Mouse (Mus musculus) forebrain, embryonic 12.5 days (tissue): ENCODE results near the gene Cela3a. TPM values are rescaled to one million over a fixed set of nuclear protein-coding genes. Genes with fewer than 3 reads are reported as not detected.
"Not testable (repeated sequence)": the region's sequence is repeated elsewhere in the genome, so short reads cannot be mapped to it uniquely, and the experiment has no call there.

Experiments
- ATAC-seq: fragments of 200-750 bp; cut with Nextera tagmentation; 2 replicates; pipeline ENCODE4 v1.8.0; 2017; ENCODE audit warnings: moderate TSS enrichment; ENCODE audit not compliant: low FRiP score
- H3K27ac ChIP-seq: fragments of 300-500 bp; sonication (generic); 2 replicates; pipeline ENCODE4 v1.5.1; 2016; ENCODE audit warnings: mild to moderate bottlenecking
- H3K27me3 ChIP-seq: fragments of 300-500 bp; sonication (generic); 2 replicates; pipeline ENCODE4 v1.6.1; 2016; ENCODE audit warnings: mild to moderate bottlenecking
- H3K36me3 ChIP-seq: fragments of 300-500 bp; sonication (generic); replicated peaks from 2 replicates; pipeline ENCODE4 v1.6.1; 2016; ENCODE audit warnings: mild to moderate bottlenecking
- H3K4me1 ChIP-seq: fragments of 300-500 bp; sonication (generic); 2 replicates; pipeline ENCODE4 v1.6.1; 2016
- H3K4me2 ChIP-seq: fragments of 300-500 bp; sonication (generic); 2 replicates; pipeline ENCODE4 v1.6.1; 2016; ENCODE audit warnings: mild to moderate bottlenecking, moderate library complexity
- H3K4me3 ChIP-seq: fragments of 300-500 bp; sonication (generic); replicated peaks from 2 replicates; pipeline ENCODE4 v1.5.1; 2016; ENCODE audit warnings: mild to moderate bottlenecking
- H3K9ac ChIP-seq: fragments of 300-500 bp; sonication (generic); 2 replicates; pipeline ENCODE4 v1.6.1; 2016; ENCODE audit warnings: mild to moderate bottlenecking
- H3K9me3 ChIP-seq: fragments of 300-500 bp; sonication (generic); 2 replicates; pipeline ENCODE4 v1.6.1; 2016
- WGBS: fragments of 180-500 bp; shearing (Covaris S2); methylation state at CpG from one replicate; pipeline ENCODE4 v1.1.7; 2016; 5-methylcytosine and 5-hydroxymethylcytosine counted together
- polyA plus RNA-seq: library from polyadenylated mRNA; unstranded; fragments of >200 nt; fragmentation: Nextera tagmentation; extraction: Ambion mirVana; gene quantifications from 2 replicates; pipeline ENCODE4 v1.2.1, GENCODE M21; 2016

Cela3a gene
- polyA plus RNA-seq, 1 experiment from 2014 or later: not detected

DNA sequence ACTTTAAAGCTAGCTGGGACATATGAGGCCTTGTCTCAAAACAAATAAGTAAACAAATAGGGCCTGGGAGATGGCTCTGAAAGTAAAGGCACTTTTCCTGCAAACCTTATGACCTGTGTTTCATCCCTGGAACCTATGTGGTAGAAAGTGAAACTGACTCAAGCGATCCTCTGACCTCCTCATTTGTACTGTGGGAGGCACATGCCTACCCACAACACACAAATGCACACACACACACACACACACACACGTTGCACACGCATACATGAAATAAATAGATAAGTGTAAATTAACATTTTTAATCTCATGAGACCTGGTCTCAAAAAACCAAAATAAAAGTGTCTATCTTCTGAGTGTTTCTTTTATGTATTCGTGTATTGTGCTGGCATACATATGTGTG lies 36.3 kb upstream of the Cela3a start:
- Histone ChIP-seq H3K9ac (no peak overlapping the region), H3K27ac (no peak overlapping the region), H3K4me3 (no peak overlapping the region), H3K4me1 (peaks cover 10% of the 10 kb centered on the region), H3K9me3 (no peaks in the 10 kb centered on the region), H3K4me2 (no peak overlapping the region), H3K36me3 (no peaks in the 10 kb centered on the region), H3K27me3 (no peaks in the 10 kb centered on the region)
- no peak for ATAC-seq
- 91% methylated on average over 4 of the region's 4 CpGs for WGBS

DNA sequence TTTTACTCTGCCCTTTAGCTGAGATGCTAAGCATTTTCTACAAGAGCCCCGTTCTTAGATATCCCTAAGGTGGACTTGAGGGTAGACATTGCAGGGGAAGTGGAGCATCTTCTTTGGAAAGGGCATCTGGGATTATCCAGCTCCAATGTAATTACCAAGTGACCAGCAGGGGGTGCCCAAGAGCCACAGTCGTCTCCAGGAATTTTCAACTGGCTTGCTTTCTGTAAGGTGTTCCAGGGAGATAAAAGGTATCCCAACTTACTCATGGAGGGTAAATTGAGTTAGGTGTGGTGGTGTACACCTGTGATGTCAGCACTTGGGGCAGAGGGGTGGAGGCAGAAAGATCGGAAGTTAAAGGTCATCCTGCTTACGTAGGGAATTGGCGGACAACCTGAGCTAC lies 34.0 kb upstream of the Cela3a start:
- ATAC-seq: no peak
- H3K4me3 ChIP-seq: no peak overlapping the region
- no peak overlapping the region for H3K27ac ChIP-seq
- no peaks in the 10 kb centered on the region for H3K27me3 ChIP-seq
- no peak overlapping the region for H3K4me2 ChIP-seq
- H3K36me3 ChIP-seq: no peaks in the 10 kb centered on the region
- WGBS: 34% methylated on average over 5 of the region's 5 CpGs
- peaks cover 8% of the 10 kb centered on the region for H3K4me1 ChIP-seq
- H3K9ac ChIP-seq: no peak overlapping the region
- H3K9me3 ChIP-seq: no peaks in the 10 kb centered on the region

DNA sequence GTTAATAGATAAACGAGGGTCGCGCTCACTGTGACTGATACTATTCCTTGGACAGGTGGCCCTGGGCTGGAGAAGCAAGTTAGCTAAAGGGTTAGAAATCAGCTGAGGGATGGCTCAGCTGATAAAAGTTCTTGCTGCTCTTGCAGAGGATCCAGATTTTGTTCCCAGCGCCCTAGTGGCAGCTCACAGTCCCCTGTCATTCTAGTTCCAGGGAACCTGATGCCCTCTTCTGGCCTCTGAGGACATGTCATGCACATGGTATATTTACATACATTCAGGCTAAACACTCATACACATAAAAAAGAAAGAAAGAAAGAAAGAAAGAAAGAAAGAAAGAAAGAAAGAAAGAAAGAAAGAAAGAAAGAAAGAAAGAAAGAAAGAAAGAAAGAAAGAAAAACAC lies 31.7 kb upstream of the Cela3a start:
- no peak for ATAC-seq
- Histone ChIP-seq H3K9ac (no peak overlapping the region), H3K36me3 (no peaks in the 10 kb centered on the region), H3K27me3 (no peaks in the 10 kb centered on the region), H3K27ac (no peak overlapping the region), H3K9me3 (no peaks in the 10 kb centered on the region), H3K4me3 (no peak overlapping the region), H3K4me1 (no peaks in the 10 kb centered on the region), H3K4me2 (no peak overlapping the region)
- 86% methylated on average over 4 of the region's 4 CpGs for WGBS

DNA sequence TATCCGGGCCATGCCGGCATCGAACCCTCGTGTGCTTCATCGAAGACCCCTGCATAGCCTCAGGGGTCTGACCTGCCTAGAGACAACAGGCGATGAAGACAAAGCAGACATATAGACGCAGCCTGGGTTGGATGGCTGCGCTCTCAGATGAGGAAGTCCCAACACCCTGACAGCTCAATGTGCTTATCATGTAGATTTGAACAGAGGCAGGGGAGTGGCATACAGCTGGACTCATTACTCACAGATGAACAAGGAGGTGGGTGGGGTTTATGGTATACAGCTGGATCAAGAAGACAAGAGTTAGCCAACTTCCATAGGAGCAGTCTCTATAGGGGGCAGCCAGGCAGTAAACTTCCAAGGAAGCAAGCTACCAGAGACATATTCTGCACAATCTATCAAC lies 29.3 kb upstream of the Cela3a start:
- H3K36me3 ChIP-seq: no peaks in the 10 kb centered on the region
- no peak overlapping the region for H3K27ac ChIP-seq
- H3K4me3 ChIP-seq: no peak overlapping the region
- 88% methylated on average over 8 of the region's 8 CpGs for WGBS
- no peaks in the 10 kb centered on the region for H3K4me1 ChIP-seq
- H3K4me2 ChIP-seq: no peak overlapping the region
- H3K27me3 ChIP-seq: no peaks in the 10 kb centered on the region
- H3K9me3 ChIP-seq: no peaks in the 10 kb centered on the region
- ATAC-seq: no peak
- no peak overlapping the region for H3K9ac ChIP-seq

DNA sequence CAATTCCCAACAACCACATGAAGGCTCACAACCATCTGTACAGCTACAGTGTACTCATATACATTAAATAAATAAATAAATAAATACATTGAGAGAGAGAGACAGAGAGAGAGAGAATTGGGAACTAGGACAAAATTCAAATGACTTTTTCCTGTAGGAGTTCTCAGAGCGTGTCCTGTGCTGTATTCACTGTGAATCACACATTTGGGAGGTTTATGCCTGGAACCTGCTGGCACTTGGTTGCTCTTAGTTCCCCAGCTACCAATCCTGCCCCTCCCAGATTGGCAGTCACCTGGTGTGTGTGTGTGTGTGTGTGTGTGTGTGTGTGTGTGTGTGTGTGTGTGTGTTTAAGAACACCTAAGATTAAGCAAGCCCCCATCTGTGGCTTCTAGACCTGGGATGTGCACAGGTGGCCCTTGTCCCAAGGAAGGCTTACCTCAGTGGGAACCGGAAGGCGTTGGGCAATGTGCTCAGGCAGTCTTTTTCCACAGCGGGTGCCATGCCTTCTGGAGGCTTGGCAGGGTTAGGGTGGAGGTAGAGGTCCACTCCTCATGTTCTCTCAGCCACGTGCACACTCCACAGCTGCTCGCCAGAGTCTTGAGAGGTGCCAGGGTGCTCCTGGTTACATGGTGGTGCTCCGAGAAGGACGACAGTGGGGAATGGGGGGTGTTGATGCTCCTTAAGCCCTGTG lies 27.5 kb upstream of the Cela3a start:
- Histone ChIP-seq H3K27me3 (no peaks in the 10 kb centered on the region), H3K4me3 (no peak overlapping the region), H3K27ac (no peak overlapping the region), H3K9me3 (no peaks in the 10 kb centered on the region), H3K4me1 (no peaks in the 10 kb centered on the region), H3K9ac (no peak overlapping the region), H3K4me2 (no peak overlapping the region), H3K36me3 (no peaks in the 10 kb centered on the region)
- ATAC-seq: no peak
- 83% methylated on average over 8 of the region's 8 CpGs for WGBS

DNA sequence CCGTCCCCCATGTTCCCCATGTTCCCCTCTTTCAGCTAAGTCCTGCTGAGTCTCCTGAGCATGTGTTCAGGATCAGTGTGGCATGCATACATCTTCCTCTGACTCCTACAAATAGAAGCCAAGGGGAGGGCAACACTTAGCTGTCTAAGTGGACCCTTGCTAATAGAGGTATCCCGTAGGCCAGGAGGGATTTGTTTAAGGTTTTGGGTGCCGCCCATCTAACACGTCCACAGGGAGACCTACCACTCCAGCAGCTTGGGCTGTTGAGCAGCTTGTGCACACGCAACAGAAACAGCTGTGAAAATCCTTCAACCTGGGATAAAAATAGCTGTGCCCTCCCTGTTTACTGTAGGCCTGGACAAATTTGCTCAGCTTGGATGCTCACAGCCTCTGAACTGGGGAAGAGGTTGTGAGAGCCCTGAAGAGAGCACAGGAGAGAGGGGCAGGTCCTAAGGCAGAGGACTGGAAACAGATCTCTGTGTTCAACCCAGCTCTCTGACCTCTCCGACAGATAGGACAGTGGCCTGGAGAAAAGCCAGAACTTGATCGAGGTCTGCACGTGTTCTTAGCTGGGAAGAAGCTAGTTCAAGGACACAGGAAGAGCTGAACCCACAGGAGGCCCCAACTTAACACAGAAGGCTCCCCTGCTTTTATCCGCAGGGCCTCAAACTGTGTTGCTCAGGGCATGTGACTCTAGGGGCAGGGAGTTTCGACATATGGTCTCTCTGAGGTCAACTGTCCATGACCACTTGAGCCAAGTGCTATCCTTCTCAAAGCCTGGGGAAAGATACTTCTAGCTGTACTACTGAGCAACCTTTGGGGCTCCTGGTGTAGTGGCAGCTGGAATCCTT lies 23.3 kb upstream of the Cela3a start:
- 86% methylated on average over 10 of the region's 10 CpGs for WGBS
- H3K4me2 ChIP-seq, H3K9me3 ChIP-seq, H3K36me3 ChIP-seq, H3K9ac ChIP-seq, H3K27me3 ChIP-seq, ATAC-seq, H3K27ac ChIP-seq, H3K4me3 ChIP-seq, H3K4me1 ChIP-seq: not testable (repeated sequence)

DNA sequence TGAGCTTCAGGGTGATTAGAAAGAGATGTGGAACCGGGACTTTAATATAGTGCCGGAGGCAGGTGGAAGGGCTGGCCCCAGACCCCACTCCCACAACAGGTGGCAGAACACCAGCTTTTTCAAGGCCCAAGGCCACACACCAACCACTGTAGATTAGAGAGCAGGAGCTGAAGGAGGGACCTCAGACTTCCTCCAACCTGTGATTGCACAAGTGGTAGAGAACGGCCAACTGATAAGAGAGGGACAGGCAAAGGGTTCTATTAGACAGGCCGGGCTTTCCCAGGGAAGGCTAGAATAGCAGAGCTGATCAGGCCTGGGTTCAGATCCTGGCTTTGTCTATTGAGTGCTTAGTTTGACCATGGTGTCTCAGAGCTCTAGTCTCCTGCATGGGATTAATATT lies 20.9 kb upstream of the Cela3a start, which contains the start of gene Cela3b:
Gene Cela3b (minus strand): TSS at position 39 of the 400 bp plus-strand sequence.
- ATAC-seq: no peak
- no peak within 1 kb of the TSS for H3K4me3 ChIP-seq
- H3K27me3 ChIP-seq: no peaks in the 10 kb centered on the region
- whole genome bisulfite sequencing: 98% methylated on average over 4 of the region's 4 CpGs
- no peaks in the 10 kb centered on the region for H3K9me3 ChIP-seq
- H3K36me3 ChIP-seq: no peaks in the 10 kb centered on the region
- H3K4me1 ChIP-seq: no peaks in the 10 kb centered on the region
- no peak within 1 kb of the TSS for H3K27ac ChIP-seq
- no peak within 1 kb of the TSS for H3K9ac ChIP-seq
- H3K4me2 ChIP-seq: no peak within 1 kb of the TSS

DNA sequence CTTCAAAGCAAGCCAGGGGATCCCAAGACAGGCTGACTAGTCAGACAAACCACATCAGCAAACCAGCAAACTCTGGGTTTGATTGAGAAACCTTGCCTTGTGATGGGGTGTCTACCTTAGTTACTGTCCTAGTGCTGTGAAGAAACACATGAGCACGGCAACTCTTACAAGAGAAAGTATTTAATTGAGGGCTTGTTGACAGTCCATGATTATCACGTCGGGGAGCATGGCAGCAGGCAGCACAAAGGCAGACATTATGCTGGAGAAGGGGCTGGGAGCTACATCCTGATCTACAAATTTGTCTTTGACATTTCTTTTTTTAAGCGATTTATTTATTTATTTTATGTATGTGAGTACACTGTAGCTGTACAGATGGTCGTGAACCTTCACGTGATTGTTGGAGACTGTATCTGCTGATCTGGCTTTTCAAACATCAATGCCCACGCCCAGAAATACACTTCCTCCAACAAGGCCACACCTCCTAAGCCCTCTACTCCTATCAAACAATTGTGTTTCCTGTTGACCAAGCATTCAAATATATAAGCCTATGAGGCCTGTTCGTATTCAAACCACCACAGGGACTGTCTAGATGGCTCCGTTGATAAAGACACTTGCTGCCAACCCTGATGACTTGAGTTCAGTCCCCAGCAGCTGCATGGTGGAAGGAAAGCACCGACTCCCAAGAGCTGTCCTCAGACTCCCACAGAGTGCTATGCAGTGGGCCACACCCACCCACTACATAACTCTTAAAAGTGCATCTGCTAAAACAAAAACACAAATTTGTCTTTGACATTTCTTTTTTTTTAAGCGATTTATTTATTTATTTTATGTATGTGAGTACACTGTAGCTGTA lies 8.3 kb upstream of the Cela3a start:
- no peaks in the 10 kb centered on the region for H3K4me1 ChIP-seq
- no peak for ATAC-seq
- H3K9ac ChIP-seq: no peak overlapping the region
- H3K4me2 ChIP-seq: no peak overlapping the region
- H3K36me3 ChIP-seq: no peaks in the 10 kb centered on the region
- WGBS: 76% methylated on average over 11 of the region's 11 CpGs
- H3K9me3 ChIP-seq: no peaks in the 10 kb centered on the region
- H3K27me3 ChIP-seq: no peaks in the 10 kb centered on the region
- H3K4me3 ChIP-seq: no peak overlapping the region
- H3K27ac ChIP-seq: no peak overlapping the region

DNA sequence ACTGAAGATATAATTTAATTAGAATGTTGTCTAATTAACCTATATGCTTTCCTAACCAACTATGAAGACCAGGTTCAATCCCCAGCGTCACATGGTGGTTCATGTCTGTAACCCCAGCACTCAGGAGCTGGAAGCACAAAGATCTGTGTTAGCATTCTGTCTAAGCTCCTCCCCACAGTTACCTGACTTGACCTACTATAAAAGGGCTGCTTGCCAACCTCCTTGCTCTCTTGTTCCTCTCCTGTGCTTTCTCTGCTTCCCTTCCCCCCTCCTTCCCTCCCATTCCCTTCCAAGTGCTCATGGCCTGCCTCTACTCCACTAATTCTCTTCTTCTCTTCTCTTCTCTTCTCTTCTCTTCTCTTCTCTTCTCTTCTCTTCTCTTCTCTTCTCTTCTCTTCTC lies 5.3 kb upstream of the Cela3a start:
- ATAC-seq: no peak
- no peaks in the 10 kb centered on the region for H3K9me3 ChIP-seq
- no peaks in the 10 kb centered on the region for H3K4me1 ChIP-seq
- no peaks in the 10 kb centered on the region for H3K27me3 ChIP-seq
- no peaks in the 10 kb centered on the region for H3K36me3 ChIP-seq
- WGBS: 53% methylated on average over 1 of the region's 1 CpGs
- H3K4me2 ChIP-seq: no peak overlapping the region
- H3K27ac ChIP-seq: no peak overlapping the region
- no peak overlapping the region for H3K4me3 ChIP-seq
- H3K9ac ChIP-seq: no peak overlapping the region

DNA sequence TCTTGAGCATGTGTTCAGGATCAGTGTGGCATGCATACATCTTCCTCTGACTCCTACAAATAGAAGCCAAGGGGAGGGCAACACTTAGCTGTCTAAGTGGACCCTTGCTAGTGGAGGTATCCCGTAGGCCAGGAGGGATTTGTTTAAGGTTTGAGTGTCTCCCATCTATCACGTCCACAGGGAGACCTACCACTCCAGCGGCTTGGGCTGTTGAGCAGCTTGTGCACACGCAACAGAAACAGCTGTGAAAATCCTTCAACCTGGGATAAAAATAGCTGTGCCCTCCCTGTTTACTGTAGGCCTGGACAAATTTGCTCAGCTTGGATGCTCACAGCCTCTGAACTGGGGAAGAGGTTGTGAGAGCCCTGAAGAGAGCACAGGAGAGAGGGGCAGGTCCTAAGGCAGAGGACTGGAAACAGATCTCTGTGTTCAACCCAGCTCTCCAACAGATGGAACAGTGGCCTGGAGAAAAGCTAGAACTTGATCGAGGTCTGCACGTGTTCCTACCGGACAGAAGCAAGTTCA lies 2.7 kb upstream of the Cela3a start:
- WGBS: 89% methylated on average over 7 of the region's 7 CpGs
- not testable (repeated sequence) for H3K27me3 ChIP-seq, H3K4me3 ChIP-seq, H3K36me3 ChIP-seq, H3K9ac ChIP-seq, ATAC-seq, H3K9me3 ChIP-seq, H3K4me2 ChIP-seq, H3K27ac ChIP-seq, H3K4me1 ChIP-seq

DNA sequence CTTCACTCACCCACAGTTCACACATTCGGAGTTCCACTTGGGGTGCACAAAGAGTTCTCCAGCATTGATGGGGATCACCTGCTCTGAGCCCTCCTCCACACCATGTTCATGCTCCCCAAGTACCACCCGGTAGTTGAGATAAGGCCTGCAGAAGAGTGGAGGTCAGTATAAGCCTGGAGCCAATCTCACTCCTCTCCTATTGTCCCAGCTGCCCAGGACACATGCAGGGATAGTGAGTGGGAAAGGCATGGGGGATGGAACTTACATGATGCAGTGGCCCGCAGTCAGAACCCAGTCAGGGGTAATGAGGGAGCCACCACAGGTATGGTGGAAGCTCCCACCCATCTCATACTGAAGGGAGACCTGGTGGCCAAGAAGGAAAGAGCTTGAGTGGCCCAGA lies 4.0 kb downstream of the Cela3a start:
- Histone ChIP-seq H3K27me3 (no peaks in the 10 kb centered on the region), H3K27ac (no peak overlapping the region), H3K4me1 (no peaks in the 10 kb centered on the region), H3K4me2 (no peak overlapping the region), H3K4me3 (no peak overlapping the region), H3K36me3 (no peaks in the 10 kb centered on the region), H3K9ac (no peak overlapping the region), H3K9me3 (no peaks in the 10 kb centered on the region)
- 93% methylated on average over 3 of the region's 3 CpGs for WGBS
- no peak for ATAC-seq
